ENCODE assay signal across 8 mouse cellular contexts in genomic region chr6:8831204-8831603, GRCm38 (mm10). TPM values are rescaled to one million over a fixed set of nuclear protein-coding genes. Genes with fewer than 3 reads are reported as not detected.
DNase-seq lines count a peak whose midpoint lies in the region; ATAC-seq and TF ChIP-seq lines count a peak whose summit lies in the region.
"Had no signal": no experiment of that assay in that cellular context is flagged by ENCODE, and none has a peak within 500 bp of the region (broad histone marks: within the 10 kb centered on the region; RNA-seq: fewer than 3 reads in every experiment).

No protein-coding gene starts in this region.

- H3K4me1 ChIP-seq in kidney, embryonic 16.5 days (ENCODE audit: insufficient read depth, low read length): no peaks in the 10 kb centered on the region
- no peaks in the 10 kb centered on the region for H3K4me1 ChIP-seq in CH12.LX (ENCODE audit: control insufficient read depth in 1 of 2, insufficient read depth in 2 of 2)
- H3K4me1 ChIP-seq in forebrain, embryonic 16.5 days (replicated peaks; ENCODE audit: control insufficient read depth, insufficient read depth, low read length): no peaks in the 10 kb centered on the region
- H3K4me1 ChIP-seq: megakaryocyte, embryonic 14.5 days had no signal

- no peak overlapping the region for H3K4me2 ChIP-seq in kidney, embryonic 16.5 days (replicated peaks; ENCODE audit: low read depth, low read length)
- no peak overlapping the region for H3K4me2 ChIP-seq in CH12.LX (ENCODE audit: insufficient read depth, low read depth, poor library complexity, severe bottlenecking)
- H3K4me2 ChIP-seq in forebrain, embryonic 16.5 days (ENCODE audit: low read length): no peak overlapping the region

- dilution Hi-C loops in CH12.LX (cut with MboI; ENCODE audit: extremely low pct_ligation_motif_present, extremely low pct_unique_long_range_greater_than_20kb, low sequenced_read_pairs): no loop called here

- peak; percentile 21 to 81; a peak in 2 of 4 replicates for TF ChIP-seq CTCF in CH12.LX (conservative IDR thresholded peaks at IDR 0.05 in 1 of 2, IDR thresholded peaks at IDR 0.05 in 1 of 2; ENCODE audit: low read depth in 2 of 2, low read length in 2 of 2)

- H3K27me3 ChIP-seq in kidney, embryonic 16.5 days (ENCODE audit: insufficient read depth, low read length): no peaks in the 10 kb centered on the region
- H3K27me3 ChIP-seq in CH12.LX (replicated peaks): no peaks in the 10 kb centered on the region
- no peaks in the 10 kb centered on the region for H3K27me3 ChIP-seq in forebrain, embryonic 16.5 days (replicated peaks; ENCODE audit: control insufficient read depth, insufficient read depth, low read length)

- no peak for TF ChIP-seq EP300 in CH12.LX (IDR thresholded peaks at IDR 0.05; ENCODE audit: low read length)

- DNase-seq in kidney, postnatal 36 days: peak; percentile 7 to 32
- DNase-seq in CH12.LX (ENCODE audit: extremely low read depth) (peak; percentile 62), NIH3T3 (ENCODE audit: low read depth) (peak; percentile 78)
- DNase-seq in retina, adult 2 months (ENCODE audit: low read depth, low spot score): peak; percentile 39
- no peak for DNase-seq in T-cell, adult 2 months (ENCODE audit: low spot score)

- peak; percentile 85 for TF ChIP-seq RAD21 in CH12.LX (IDR thresholded peaks at IDR 0.05; ENCODE audit: low read depth, low read length)

- H3K9ac ChIP-seq in kidney, embryonic 16.5 days (replicated peaks; ENCODE audit: low read length): no peak overlapping the region
- H3K9ac ChIP-seq in CH12.LX (ENCODE audit: insufficient read depth, low read depth): no peak overlapping the region
- no peak overlapping the region for H3K9ac ChIP-seq in forebrain, embryonic 16.5 days (replicated peaks; ENCODE audit: low read depth, low read length)

- WGBS in kidney, embryonic 16.5 days: 37% methylated on average over 2 of the region's 2 CpGs
- WGBS in forebrain, embryonic 16.5 days: 32% methylated on average over 2 of the region's 2 CpGs

- no peak overlapping the region for H3K4me3 ChIP-seq in kidney, embryonic 16.5 days (ENCODE audit: low read length)
- H3K4me3 ChIP-seq in CH12.LX (replicated peaks in 1 of 3; ENCODE audit: low read depth in 2 of 3, low read length in 2 of 3, poor library complexity in 1 of 3): no peak overlapping the region
- no peak overlapping the region for H3K4me3 ChIP-seq in forebrain, embryonic 16.5 days (replicated peaks; ENCODE audit: low read length)
- H3K4me3 ChIP-seq: megakaryocyte, embryonic 14.5 days had no signal

- in situ Hi-C loops in CH12.LX (cut with MboI; ENCODE audit: low pct_ligation_motif_present, low pct_unique_long_range_greater_than_20kb, low sequenced_read_pairs): loop anchor here (25.0 kb wide), 1 partner anchor 769 kb away; no protein-coding TSS in a partner anchor

- H3K27ac ChIP-seq in kidney, embryonic 16.5 days (ENCODE audit: low read length): no peak overlapping the region
- no peak overlapping the region for H3K27ac ChIP-seq in CH12.LX (ENCODE audit: insufficient read depth, low read depth)
- H3K27ac ChIP-seq in forebrain, embryonic 16.5 days (ENCODE audit: low read length): no peak overlapping the region

- ATAC-seq in kidney, embryonic 16.5 days (ENCODE audit: low FRiP score, low TSS enrichment): no peak
- peak; percentile 59 for ATAC-seq in forebrain, embryonic 16.5 days

- no peaks in the 10 kb centered on the region for H3K9me3 ChIP-seq in kidney, embryonic 16.5 days (ENCODE audit: low read length)
- no peaks in the 10 kb centered on the region for H3K9me3 ChIP-seq in CH12.LX (replicated peaks; ENCODE audit: low read length)
- H3K9me3 ChIP-seq in forebrain, embryonic 16.5 days (ENCODE audit: control insufficient read depth, low read length): no peaks in the 10 kb centered on the region

- H3K36me3 ChIP-seq in kidney, embryonic 16.5 days (ENCODE audit: insufficient read depth, low read length): no peaks in the 10 kb centered on the region
- H3K36me3 ChIP-seq in CH12.LX (replicated peaks in 1 of 2; ENCODE audit: control insufficient read depth in 1 of 2, insufficient read depth in 1 of 2, low read length in 1 of 2): no peaks in the 10 kb centered on the region
- H3K36me3 ChIP-seq in forebrain, embryonic 16.5 days (ENCODE audit: control insufficient read depth, insufficient read depth): no peaks in the 10 kb centered on the region

- no peaks in the 10 kb centered on the region for H3K79me2 ChIP-seq in CH12.LX (replicated peaks; ENCODE audit: control insufficient read depth, extremely low read depth, insufficient read depth, poor library complexity, severe bottlenecking)

- no peak for TF ChIP-seq POLR2A in CH12.LX (IDR thresholded peaks at IDR 0.05; ENCODE audit: low read depth, low read length)

TF ChIP-seq in CH12.LX, 34 proteins besides CTCF, POLR2A, EP300 and RAD21:
- no peak for TF ChIP-seq TBP (conservative IDR thresholded peaks at IDR 0.05; ENCODE audit: low read depth, low read length)
- TF ChIP-seq SMC3 (IDR thresholded peaks at IDR 0.05; ENCODE audit: low read depth, low read length): peak; percentile 72
- no peak for TF ChIP-seq POLR2AphosphoS2 (IDR thresholded peaks at IDR 0.05; ENCODE audit: low read depth, low read length)
- TF ChIP-seq MAFK (IDR thresholded peaks at IDR 0.05; ENCODE audit: insufficient replicate concordance, low read length): no peak
- TF ChIP-seq SIN3A (IDR thresholded peaks at IDR 0.05; ENCODE audit: low read length): no peak
- no peak for TF ChIP-seq PAX5 (IDR thresholded peaks at IDR 0.05; ENCODE audit: low read length)
- peak; percentile 38; the same call in 1 of the 2 replicates for TF ChIP-seq ELF1 (IDR thresholded peaks at IDR 0.05; ENCODE audit: low read depth, low read length)
- no peak for TF ChIP-seq E2F4 (IDR thresholded peaks at IDR 0.05; ENCODE audit: insufficient replicate concordance, low read depth, low read length)
- peak; percentile 52 for TF ChIP-seq ZC3H11A (IDR thresholded peaks at IDR 0.05; ENCODE audit: low read depth, low read length)
- TF ChIP-seq JUN (IDR thresholded peaks at IDR 0.05; ENCODE audit: insufficient read depth, low read depth, low read length): no peak
- TF ChIP-seq MEF2A (IDR thresholded peaks at IDR 0.05; ENCODE audit: borderline replicate concordance, low read depth, low read length): peak; percentile 21; the same call in 1 of the 2 replicates
- TF ChIP-seq ZKSCAN1 (IDR thresholded peaks at IDR 0.05; ENCODE audit: borderline replicate concordance, low read depth, low read length): peak; percentile 70; the same call in 1 of the 2 replicates
TF ChIP-seq in CH12.LX: peak in this region for 5.

RNA-seq across cellular contexts. Expression of gene Ica1, which starts 52.9 kb away (rescaled TPM):
- polyA plus RNA-seq in kidney, embryonic 16.5 days (2015; fragmentation: Nextera tagmentation; extraction: Ambion mirVana): 30.4 and 31.8 TPM in 2 replicates
- total RNA-seq in CH12.LX (2012; rRNA removed) (0.29 and 0.59 TPM in 2 replicates), CH12.LX (2014; rRNA removed) (0.14 TPM in 1 of 2 replicates, not detected in the other)
- 0.56 TPM in 1 of 2 replicates, not detected in the other for polyA plus RNA-seq in CH12.LX (2012; ENCODE audit: insufficient read length, low read depth)
- polyA plus RNA-seq in forebrain, embryonic 16.5 days (2015; fragmentation: Nextera tagmentation; extraction: Ambion mirVana): 51.6 and 55.6 TPM in 2 replicates

Comparison
In these comparisons a context has a peak if more than half of its experiments do, and no peak if none do; other contexts are left out.
1. RNA of gene Ica1, which starts 52.9 kb away (polyA plus RNA-seq): 51.6 to 55.6 TPM in forebrain, embryonic 16.5 days and 30.4 to 31.8 TPM in kidney, embryonic 16.5 days; 0.56 TPM in CH12.LX; every median in the first group is over 10 times any median in the second.